Comparison of ENCODE assay signal across 35 mouse cellular contexts in the genomic region with DNA sequence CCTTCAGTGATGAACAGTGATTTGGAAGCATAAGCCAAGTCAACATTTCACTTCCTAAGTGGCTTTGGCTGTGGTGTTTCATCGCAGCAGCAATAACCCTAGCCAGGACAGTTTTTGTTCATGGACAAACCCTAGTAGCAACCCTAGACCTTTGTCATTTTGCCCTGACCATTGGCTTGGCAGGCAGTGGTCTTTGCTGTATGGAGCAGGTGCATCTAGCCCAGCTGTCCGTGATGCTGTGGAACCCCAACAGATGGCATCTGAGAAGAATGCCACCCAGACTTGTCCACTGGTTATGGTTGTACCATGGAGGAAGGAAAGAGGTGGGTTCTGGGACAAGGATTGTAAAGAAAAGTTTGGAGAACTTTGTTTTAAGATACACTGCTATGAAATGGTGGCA.
"Had no signal": no experiment of that assay in that cellular context is flagged by ENCODE, and none has a peak within 500 bp of the region (broad histone marks: within the 10 kb centered on the region; RNA-seq: fewer than 3 reads in every experiment).

No protein-coding gene starts in this region.

- ATAC-seq: hindbrain, embryonic 16.5 days; hindbrain, postnatal 0 days; inflammation-experienced regulatory T-cells, adult 6 months; intestine, embryonic 15.5 days; intestine, embryonic 16.5 days; intestine, postnatal 0 days had no signal

- DNase-seq: heart, postnatal 10 days; heart, postnatal 14 days; heart, postnatal 36 days; heart, postnatal 4 days; kidney, adult 11 months; kidney, adult 18-20 months; kidney, adult 2 months; kidney, adult 8-10 months; kidney, adult 9 months; kidney, postnatal 10 days; kidney, postnatal 14 days; kidney, postnatal 25 days; kidney, postnatal 36 days; kidney, postnatal 4 days; layer of hippocampus, adult 9-11 months; layer of hippocampus, postnatal 36 days had no signal

- H3K4me1 ChIP-seq: heart, embryonic 10.5 days; heart, embryonic 12.5 days; heart, embryonic 15.5 days; hindbrain, embryonic 12.5 days; intestine, embryonic 15.5 days had no signal

- H3K9me3 ChIP-seq: heart, embryonic 10.5 days; heart, embryonic 13.5 days; heart, embryonic 15.5 days; hindbrain, embryonic 12.5 days; hindbrain, embryonic 13.5 days; hindbrain, embryonic 15.5 days; intestine, embryonic 15.5 days; kidney, embryonic 15.5 days had no signal

- H3K4me2 ChIP-seq: heart, embryonic 11.5 days; heart, embryonic 12.5 days; heart, embryonic 13.5 days; heart, embryonic 15.5 days; hindbrain, embryonic 12.5 days; hindbrain, embryonic 13.5 days; hindbrain, embryonic 14.5 days; hindbrain, embryonic 15.5 days; intestine, embryonic 15.5 days; kidney, embryonic 15.5 days had no signal

- H3K4me3 ChIP-seq: heart, embryonic 10.5 days; heart, embryonic 12.5 days; heart, embryonic 13.5 days; heart, embryonic 15.5 days; hindbrain, embryonic 10.5 days; hindbrain, embryonic 12.5 days; hindbrain, embryonic 13.5 days; hindbrain, embryonic 15.5 days; intestine, embryonic 15.5 days; kidney, embryonic 15.5 days; layer of hippocampus, adult 2 months had no signal

- H3K36me3 ChIP-seq: heart, embryonic 10.5 days; heart, embryonic 12.5 days; heart, embryonic 13.5 days; heart, embryonic 15.5 days; hindbrain, embryonic 10.5 days; hindbrain, embryonic 12.5 days; hindbrain, embryonic 13.5 days; hindbrain, embryonic 15.5 days; intestine, embryonic 15.5 days; kidney, embryonic 15.5 days had no signal

- H3K27me3 ChIP-seq: heart, embryonic 12.5 days; heart, embryonic 13.5 days; heart, embryonic 15.5 days; hindbrain, embryonic 12.5 days; hindbrain, embryonic 13.5 days; hindbrain, embryonic 15.5 days; intestine, embryonic 15.5 days; kidney, embryonic 15.5 days had no signal

- H3K27ac ChIP-seq: heart, embryonic 10.5 days; heart, embryonic 13.5 days; heart, embryonic 15.5 days; hindbrain, embryonic 10.5 days; hindbrain, embryonic 12.5 days; hindbrain, embryonic 13.5 days; hindbrain, embryonic 14.5 days; hindbrain, embryonic 15.5 days; hindbrain, postnatal 0 days; intestine, embryonic 15.5 days; kidney, embryonic 15.5 days; kidney, postnatal 0 days; layer of hippocampus, adult 2 months had no signal

- H3K9ac ChIP-seq: heart, embryonic 12.5 days; heart, embryonic 13.5 days; heart, embryonic 15.5 days; hindbrain, embryonic 12.5 days; hindbrain, embryonic 13.5 days; hindbrain, embryonic 14.5 days; hindbrain, embryonic 15.5 days; intestine, embryonic 15.5 days; kidney, embryonic 15.5 days had no signal
